Mouse (Mus musculus) gastrocnemius, postnatal 4 days (tissue): ENCODE results near the gene Hist1h3i. TPM values are rescaled to one million over a fixed set of nuclear protein-coding genes. Genes with fewer than 3 reads are reported as not detected.
"Not testable (repeated sequence)": the region's sequence is repeated elsewhere in the genome, so short reads cannot be mapped to it uniquely, and the experiment has no call there.

Experiments
- DNase-seq, 2 experiments: peaks; one replicate each; pipeline ENCODE4 v3.0.0; 2021 to 2022; ENCODE audit warnings: low spot score in 2 of 2, mixed read lengths in 2 of 2
- total RNA-seq, 2 experiments: library from RNA; stranded (reverse); gene quantifications; 2 replicates each; pipeline ENCODE4 v1.2.3; 2021

Gene Hist1h3i
- total RNA-seq, 2 experiments from 2014 or later = 398 to 496 TPM

- no peak for DNase-seq
These were observed 578 bp upstream of the Hist1h3i start for GRCm38 (mm10) chr13:21783734-21784161.

GRCm38 (mm10) chr13:21782361-21783254, 562 bp downstream of the Hist1h3i start:
- DNase-seq = not testable (repeated sequence)

DNA sequence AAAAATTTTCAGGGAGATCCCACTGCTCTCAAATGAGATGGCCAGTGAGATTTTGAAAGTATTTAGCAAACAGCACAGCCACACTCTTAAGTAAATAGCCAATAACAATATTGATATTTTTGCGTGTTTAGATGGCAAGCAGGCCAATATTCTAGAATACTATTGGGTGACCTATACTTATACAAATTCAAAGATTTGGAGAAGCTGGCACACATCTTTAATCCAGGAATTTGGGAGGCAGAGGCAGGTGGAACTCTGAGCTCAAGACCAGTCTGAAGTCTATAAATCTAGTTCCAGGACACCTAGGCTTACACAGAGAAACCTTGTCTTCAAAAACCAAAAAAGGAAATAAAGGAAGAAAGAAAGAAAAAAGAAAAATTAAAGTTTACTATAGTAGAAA, 1.5 kb downstream of the Hist1h3i start:
- no peak for DNase-seq

GRCm38 (mm10) chr13:21781021-21781555, 2.1 kb downstream of the Hist1h3i start:
- no peak for DNase-seq

GRCm38 (mm10) chr13:21779767-21780731, 3.1 kb downstream of the Hist1h3i start, which contains the start of gene Hist1h1b:
TSS of gene Hist1h1b (minus strand) at chr13:21780625.
- peak in 1 of 2 experiments; percentile 58 for DNase-seq

GRCm38 (mm10) chr13:21778814-21779766, 4.1 kb downstream of the Hist1h3i start:
- peak in 1 of 2 experiments; percentile 60 for DNase-seq

DNA sequence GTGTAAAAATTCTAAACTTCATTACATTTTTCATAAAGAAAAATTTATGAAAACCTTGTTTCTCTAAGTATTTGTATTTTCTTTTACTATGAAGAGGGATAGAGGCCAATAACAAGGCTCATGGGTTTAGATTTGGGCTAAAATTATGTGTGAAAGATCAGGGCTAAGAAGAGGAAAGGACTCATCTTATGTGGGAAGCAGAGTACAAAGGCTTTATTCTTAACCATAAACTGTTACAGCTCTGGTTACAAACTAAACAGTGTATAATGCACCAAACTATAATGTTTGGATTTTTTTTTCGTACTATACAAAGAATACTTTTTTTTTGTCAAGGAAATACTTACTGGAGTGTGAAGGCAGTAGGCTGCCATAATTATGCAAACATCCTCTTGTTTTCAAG, 27.5 kb downstream of the Hist1h3i start:
- no peak for DNase-seq

DNA sequence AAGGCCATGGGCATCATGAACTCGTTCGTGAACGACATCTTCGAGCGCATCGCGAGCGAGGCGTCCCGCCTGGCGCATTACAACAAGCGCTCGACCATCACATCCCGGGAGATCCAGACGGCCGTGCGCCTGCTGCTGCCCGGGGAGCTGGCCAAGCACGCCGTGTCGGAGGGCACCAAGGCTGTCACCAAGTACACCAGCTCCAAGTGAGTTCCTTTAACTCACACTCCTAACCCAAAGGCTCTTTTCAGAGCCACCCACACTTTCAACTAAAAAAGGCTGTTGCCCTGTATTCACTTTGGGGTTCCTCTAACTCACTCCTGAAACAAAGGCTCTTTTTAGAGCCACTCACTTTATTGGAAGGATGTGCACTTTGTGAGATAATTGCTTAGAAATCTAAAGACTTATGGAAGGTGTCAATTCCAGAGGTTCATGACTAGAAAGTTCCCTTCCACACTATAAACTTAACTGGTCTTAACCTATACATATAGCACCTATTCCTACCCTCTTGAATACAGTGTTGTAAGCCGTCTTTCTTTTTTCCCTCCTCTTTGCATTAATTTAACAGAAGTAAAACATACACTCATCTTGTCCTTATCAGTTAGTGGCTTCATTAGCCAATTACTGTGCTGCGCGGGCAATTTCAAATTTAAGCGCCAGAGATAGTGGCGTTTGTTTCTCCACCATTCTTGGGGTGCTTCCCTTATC, 28.7 kb downstream of the Hist1h3i start:
- DNase-seq = not testable (repeated sequence)

- DNase-seq = peak in 1 of 2 experiments; percentile 46
These were observed 29.5 kb downstream of the Hist1h3i start, which contains the start of the genes Hist1h2ak and Hist1h2bn for GRCm38 (mm10) chr13:21753524-21754285. TSS of gene Hist1h2ak (minus strand) at chr13:21753827. TSS of gene Hist1h2bn (plus strand) at chr13:21754123.

GRCm38 (mm10) chr13:21753051-21753523, 30.1 kb downstream of the Hist1h3i start:
- DNase-seq = no peak

DNA sequence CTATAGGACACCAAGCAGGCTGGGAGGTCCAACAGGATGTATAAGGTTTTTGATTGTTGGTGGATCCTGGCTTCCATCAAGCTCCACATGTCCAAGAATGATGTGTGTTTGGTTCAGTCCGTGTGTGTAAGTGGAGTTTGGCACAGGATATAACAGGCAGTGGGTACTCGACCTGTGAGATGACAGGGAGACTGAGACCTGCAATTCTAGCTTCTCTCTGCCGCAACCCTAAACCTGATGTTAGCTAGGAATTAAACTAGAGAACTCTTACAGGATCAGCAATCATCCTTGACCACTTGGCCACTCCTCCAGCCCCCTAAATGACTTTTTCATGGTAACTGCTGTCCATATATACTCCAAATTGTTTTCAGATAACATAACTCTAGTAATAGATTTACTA, 30.8 kb downstream of the Hist1h3i start:
- DNase-seq = no peak

DNA sequence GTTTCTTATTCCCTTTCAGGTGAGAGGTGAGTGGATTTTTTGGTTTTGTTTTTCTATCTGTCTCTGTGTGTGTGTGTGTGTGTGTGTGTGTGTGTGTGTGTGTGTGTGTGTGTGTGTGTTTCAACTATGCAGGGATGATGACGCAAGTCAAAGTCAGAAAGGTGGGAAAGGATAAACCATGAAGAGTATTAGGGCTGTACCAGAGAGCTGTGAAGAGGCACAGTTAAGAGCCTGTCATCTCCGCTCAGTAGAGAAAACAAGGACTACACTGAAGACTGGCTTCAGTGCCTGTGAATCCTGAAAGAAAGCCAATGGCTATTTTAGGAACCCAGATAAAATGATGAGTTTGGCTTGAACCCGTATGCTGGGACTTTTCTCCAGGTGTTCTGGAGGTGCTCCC, 31.3 kb downstream of the Hist1h3i start:
- DNase-seq = no peak

DNA sequence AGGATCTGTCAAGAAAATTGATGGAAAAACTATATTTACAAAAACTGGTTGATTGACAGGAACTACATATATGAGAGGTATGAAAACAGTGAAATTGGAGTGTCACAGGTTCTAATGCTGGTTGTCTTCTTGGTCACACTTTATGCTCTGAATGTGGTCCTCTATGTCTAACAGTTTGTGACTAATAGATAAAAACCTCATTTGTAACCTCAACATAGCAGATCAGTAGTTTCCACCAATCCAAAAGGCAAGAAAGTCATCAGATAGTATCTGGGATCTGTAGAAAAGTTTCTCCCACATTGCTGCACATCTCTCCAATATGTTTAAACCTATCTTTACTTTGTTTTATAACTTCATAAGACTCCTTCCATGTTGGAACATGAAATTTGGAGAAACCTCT, 31.8 kb downstream of the Hist1h3i start:
- DNase-seq = no peak

GRCm38 (mm10) chr13:21750159-21751017, 32.8 kb downstream of the Hist1h3i start, which contains the start of gene Hist1h4k:
TSS of gene Hist1h4k (minus strand) at chr13:21750505.
- DNase-seq = peak; percentile 79 to 91

DNA sequence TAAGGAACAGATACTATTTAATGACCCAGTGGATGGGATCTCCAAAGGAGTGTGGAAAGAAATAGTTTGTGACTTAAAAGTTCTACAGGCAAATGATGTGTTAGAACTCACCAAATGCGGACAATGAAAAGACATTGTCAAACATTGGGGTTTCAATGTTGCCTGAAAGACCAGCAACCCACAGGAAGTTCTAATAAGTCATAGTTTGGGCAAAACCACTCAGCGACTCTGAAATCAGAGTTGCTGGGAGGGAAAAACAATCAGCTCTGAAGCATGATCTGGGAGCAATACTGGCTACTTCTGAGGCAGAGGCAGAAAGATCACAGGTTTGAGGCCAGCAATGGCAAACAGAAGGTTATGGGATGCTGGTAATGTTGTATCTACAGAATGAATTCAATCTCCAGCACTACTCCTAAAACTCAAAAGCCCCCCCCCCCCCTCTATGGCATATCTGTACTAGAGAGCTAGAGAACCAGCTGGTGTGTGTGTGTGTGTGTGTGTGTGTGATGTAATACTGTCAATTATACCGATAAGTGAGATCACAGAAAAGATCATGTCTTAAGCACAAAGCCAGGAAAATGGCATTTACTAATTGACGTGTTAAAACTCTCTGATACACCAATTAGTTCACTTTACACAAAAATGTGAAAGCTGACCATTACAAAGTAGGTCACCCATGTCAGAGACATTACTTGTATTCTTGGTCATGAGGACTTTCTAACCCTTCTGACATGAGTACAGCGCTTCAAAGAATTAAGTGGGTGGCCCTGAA, 33.6 kb downstream of the Hist1h3i start:
- no peak for DNase-seq

- no peak for DNase-seq
These were observed 38.2 kb downstream of the Hist1h3i start for GRCm38 (mm10) chr13:21745006-21745405.
